Mouse (Mus musculus) monocyte, adult 2 months (primary cell): ENCODE data around the gene Glcci1.
"Not testable (repeated sequence)": the region's sequence is repeated elsewhere in the genome, so short reads cannot be mapped to it uniquely, and the experiment has no call there.

Experiments used
- DNase-seq, 2 experiments: peaks; one replicate each; pipeline ENCODE4 v3.0.0; 2022; ENCODE audit warnings: low spot score in 2 of 2, low read depth in 1 of 2

Gene Glcci1

GRCm38 (mm10) chr6:8495109-8495826, 14.1 kb upstream of the Glcci1 start:
- no peak for DNase-seq

- no peak for DNase-seq
These were observed 13.6 kb upstream of the Glcci1 start for GRCm38 (mm10) chr6:8495827-8496222.

DNA sequence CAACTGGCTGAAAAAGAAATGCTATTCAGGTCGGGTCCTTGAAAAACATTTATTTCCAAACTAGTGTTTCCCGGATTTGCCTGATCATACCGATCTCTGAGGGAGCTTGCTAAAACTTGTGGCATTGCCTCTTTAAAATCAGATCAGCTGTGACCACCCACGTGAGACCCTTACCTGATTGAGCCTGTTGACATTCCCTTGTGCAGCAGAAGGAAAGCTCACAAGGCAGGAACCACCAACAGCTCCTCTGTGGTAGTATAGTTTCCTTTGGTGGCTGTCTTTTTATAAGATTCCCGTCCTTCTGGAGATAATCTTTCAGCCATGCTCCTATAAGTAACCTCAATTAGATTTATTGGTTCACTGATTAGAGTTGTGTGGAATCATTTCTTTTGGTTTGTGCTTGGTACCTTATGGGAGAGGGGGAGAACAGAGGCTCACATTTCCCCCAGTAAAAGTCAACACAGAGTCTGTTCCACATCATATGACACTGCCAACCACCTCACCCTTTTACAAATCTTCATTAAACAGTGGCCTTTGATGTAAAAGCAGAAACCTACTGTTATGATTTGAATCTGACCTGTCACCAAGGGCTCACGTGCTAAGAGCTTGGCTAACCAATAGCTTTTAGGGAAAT, 12.0 kb upstream of the Glcci1 start:
- DNase-seq, result no peak

- DNase-seq, result no peak
These were observed 11.5 kb upstream of the Glcci1 start for GRCm38 (mm10) chr6:8497868-8498257.

DNA sequence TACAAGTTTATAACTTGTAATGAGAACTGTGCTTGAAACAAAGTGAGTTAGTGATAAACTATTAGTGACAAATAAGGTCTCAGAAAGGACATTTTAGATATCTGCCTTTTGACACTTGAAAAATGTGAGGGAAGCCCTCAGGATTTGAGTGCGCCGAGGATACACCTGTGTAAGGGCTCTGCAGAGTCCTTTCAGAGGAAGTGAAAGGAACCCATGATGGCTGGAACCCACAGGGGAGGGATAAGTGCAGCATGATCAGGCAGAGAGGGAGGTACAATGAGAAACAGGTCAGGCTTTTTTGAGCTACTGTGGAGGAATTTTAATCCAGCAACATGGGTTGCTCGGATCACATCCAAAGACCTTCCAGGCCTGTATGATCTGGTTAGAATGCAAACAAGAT, 10.4 kb upstream of the Glcci1 start:
- DNase-seq, result no peak

- DNase-seq, result no peak
These were observed 5.4 kb upstream of the Glcci1 start for GRCm38 (mm10) chr6:8503953-8504352.

- peak in 1 of 2 experiments; percentile 4 for DNase-seq
These were observed 4.7 kb upstream of the Glcci1 start for GRCm38 (mm10) chr6:8504521-8505228.

- no peak for DNase-seq
These were observed 2.8 kb upstream of the Glcci1 start for GRCm38 (mm10) chr6:8506631-8507030.

DNA sequence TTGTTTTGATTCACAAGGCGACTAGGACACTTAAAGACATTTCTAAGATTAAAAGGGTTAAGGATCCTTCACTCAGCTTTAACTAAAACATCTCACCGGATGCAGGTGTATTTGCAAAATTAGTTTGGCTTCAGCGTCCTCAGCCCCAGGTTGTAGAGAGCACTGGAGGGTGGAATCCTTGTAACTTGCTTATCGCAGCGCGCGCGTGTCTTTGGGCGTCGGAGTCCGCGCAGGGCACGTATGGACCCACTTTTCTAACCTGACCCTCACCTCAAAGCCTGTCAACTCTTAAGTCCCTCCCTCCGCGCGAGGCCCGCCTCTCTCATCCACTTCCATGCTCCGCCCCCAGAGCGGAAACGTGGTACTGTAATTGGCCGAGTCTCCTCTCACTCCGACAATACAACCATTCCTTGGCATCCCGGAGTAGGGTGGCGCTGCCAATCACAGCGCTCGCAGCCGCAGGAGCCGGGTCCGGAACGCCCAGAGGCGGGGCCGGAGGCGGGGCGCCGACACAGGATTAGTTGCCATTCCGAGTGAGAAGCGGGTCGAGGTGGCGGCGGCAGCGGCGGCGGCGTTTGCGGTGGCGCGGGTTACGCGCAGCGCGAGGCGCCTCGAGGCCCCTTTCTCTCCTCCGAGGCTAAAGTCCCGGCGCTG, 390 bp upstream of the Glcci1 start:
- DNase-seq, result peak; percentile 98

GRCm38 (mm10) chr6:8509961-8510863, 812 bp downstream of the Glcci1 start:
- no peak for DNase-seq

DNA sequence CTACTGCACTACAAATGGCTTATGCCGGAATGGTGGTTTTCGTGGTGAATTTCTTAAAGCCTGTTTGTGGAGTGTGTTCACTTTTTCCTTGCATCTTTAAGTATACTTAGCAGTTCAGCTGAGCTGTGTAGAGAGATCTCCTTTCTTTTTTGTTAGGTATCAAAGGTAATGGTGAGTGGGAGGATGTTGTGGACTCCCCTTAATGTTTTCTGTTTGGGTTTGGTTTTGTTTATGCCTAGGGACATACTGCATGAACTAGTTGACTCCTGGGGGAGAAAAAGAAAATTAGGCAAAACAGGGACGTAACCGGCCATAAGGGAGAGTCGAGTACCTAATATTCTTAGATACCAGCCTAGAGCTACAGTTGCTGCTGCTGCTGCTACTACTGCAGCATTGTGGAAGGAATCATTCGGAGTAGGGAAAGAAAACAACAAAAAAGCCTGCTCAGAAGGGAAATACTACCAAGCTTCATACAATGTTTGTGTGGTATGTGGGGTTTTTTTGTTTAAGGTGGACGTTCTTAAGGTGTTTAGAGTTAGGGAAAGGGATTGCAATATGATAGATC, 1.5 kb downstream of the Glcci1 start:
- DNase-seq, result no peak

GRCm38 (mm10) chr6:8511447-8511846, 2.0 kb downstream of the Glcci1 start:
- DNase-seq, result no peak

GRCm38 (mm10) chr6:8512416-8512815, 3.0 kb downstream of the Glcci1 start:
- no peak for DNase-seq

GRCm38 (mm10) chr6:8519687-8520086, 10.3 kb downstream of the Glcci1 start:
- DNase-seq, result no peak

- DNase-seq, result no peak
These were observed 11.8 kb downstream of the Glcci1 start for GRCm38 (mm10) chr6:8521231-8521630.

GRCm38 (mm10) chr6:8524717-8525116, 15.3 kb downstream of the Glcci1 start:
- no peak for DNase-seq

- no peak for DNase-seq
These were observed 21.9 kb downstream of the Glcci1 start for GRCm38 (mm10) chr6:8531104-8531894.

GRCm38 (mm10) chr6:8536944-8537343, 27.5 kb downstream of the Glcci1 start:
- DNase-seq, result no peak

GRCm38 (mm10) chr6:8541531-8541930, 32.1 kb downstream of the Glcci1 start:
- not testable (repeated sequence) for DNase-seq

GRCm38 (mm10) chr6:8544822-8545221, 35.4 kb downstream of the Glcci1 start:
- DNase-seq, result no peak
